Mouse (Mus musculus) intestine, postnatal 0 days (tissue): ENCODE measurements at regions not wholly inside any gene's neighbourhood (a gene's known extent, or its start where the extent isn't known, plus 50 kb on each side); places are given as distances from the start of the nearest gene placed in this dataset.

Experiments
- ATAC-seq: fragments of 200-750 bp; cut with Nextera tagmentation; 2 replicates; pipeline ENCODE4 v1.8.0; 2017; ENCODE audit warnings: mild to moderate bottlenecking, moderate TSS enrichment, moderate library complexity
- H3K27ac ChIP-seq: fragments of 300-500 bp; sonication (generic); 2 replicates; pipeline ENCODE4 v1.5.1; 2014; ENCODE audit warnings: mild to moderate bottlenecking, low read depth, low read length, moderate library complexity
- H3K27me3 ChIP-seq: fragments of 300-500 bp; sonication (generic); replicated peaks from 2 replicates; pipeline ENCODE4 v1.6.1; 2014; ENCODE audit warnings: low read length, mixed read lengths; ENCODE audit not compliant: control insufficient read depth, insufficient read depth
- H3K36me3 ChIP-seq: fragments of 300-500 bp; sonication (generic); 2 replicates; pipeline ENCODE4 v1.6.1; 2014; ENCODE audit warnings: mild to moderate bottlenecking, moderate library complexity; ENCODE audit not compliant: control insufficient read depth, insufficient read depth
- H3K4me1 ChIP-seq: fragments of 300-500 bp; sonication (generic); replicated peaks from 2 replicates; pipeline ENCODE4 v1.6.1; 2014; ENCODE audit warnings: antibody characterized with exemption, low read length, mixed read lengths; ENCODE audit not compliant: control insufficient read depth, insufficient read depth
- H3K4me2 ChIP-seq: fragments of 300-500 bp; sonication (generic); replicated peaks from 2 replicates; pipeline ENCODE4 v1.6.1; 2014; ENCODE audit warnings: low read depth, mild to moderate bottlenecking, moderate library complexity
- H3K4me3 ChIP-seq: fragments of 300-500 bp; sonication (generic); 2 replicates; pipeline ENCODE4 v1.5.1; 2014; ENCODE audit warnings: low read depth, low read length
- H3K9ac ChIP-seq: fragments of 300-500 bp; sonication (generic); 2 replicates; pipeline ENCODE4 v1.6.1; 2014; ENCODE audit warnings: mild to moderate bottlenecking, low read depth, low read length
- H3K9me3 ChIP-seq: fragments of 300-500 bp; sonication (generic); 2 replicates; pipeline ENCODE4 v1.6.1; 2016; ENCODE audit warnings: mixed run types; ENCODE audit not compliant: control insufficient read depth
- CTCF ChIP-seq: sonication (generic); IDR thresholded peaks from 2 replicates; pipeline ENCODE4 v1.5.1; 2016; ENCODE audit warnings: low read depth, mild to moderate bottlenecking, control low read depth, antibody characterized with exemption, moderate library complexity
- WGBS: fragments of 180-500 bp; shearing (Covaris S2); extraction: QIAGEN DNeasy Blood & Tissue Kit; methylation state at CpG from one replicate; pipeline ENCODE4 v1.1.7; 2014; 5-methylcytosine and 5-hydroxymethylcytosine counted together

- H3K27me3 ChIP-seq, result no peaks in the 10 kb centered on the region
- no peaks in the 10 kb centered on the region for H3K4me1 ChIP-seq
- H3K9me3 ChIP-seq, result no peaks in the 10 kb centered on the region
- H3K9ac ChIP-seq, result no peak overlapping the region
- TF ChIP-seq CTCF, result no peak
- no peaks in the 10 kb centered on the region for H3K36me3 ChIP-seq
- no peak overlapping the region for H3K27ac ChIP-seq
- H3K4me2 ChIP-seq, result no peak overlapping the region
- no peak for ATAC-seq
- H3K4me3 ChIP-seq, result no peak overlapping the region
- 91% methylated on average over 3 of the region's 3 CpGs for WGBS
Observed at GRCm38 (mm10) chr12:16220561-16220960, 390.2 kb downstream of the Lpin1 start.

- H3K9ac ChIP-seq, result no peak overlapping the region
- no peak overlapping the region for H3K4me3 ChIP-seq
- H3K4me1 ChIP-seq, result no peaks in the 10 kb centered on the region
- no peak overlapping the region for H3K4me2 ChIP-seq
- no peak for TF ChIP-seq CTCF
- no peaks in the 10 kb centered on the region for H3K27me3 ChIP-seq
- no peak overlapping the region for H3K27ac ChIP-seq
- H3K36me3 ChIP-seq, result no peaks in the 10 kb centered on the region
- 93% methylated on average over 4 of the region's 4 CpGs for WGBS
- no peaks in the 10 kb centered on the region for H3K9me3 ChIP-seq
- no peak for ATAC-seq
Observed at GRCm38 (mm10) chr12:16218906-16219305, 391.9 kb downstream of the Lpin1 start.

- ATAC-seq, result no peak
- Histone ChIP-seq H3K27ac (no peak overlapping the region), H3K4me1 (no peaks in the 10 kb centered on the region), H3K9me3 (no peaks in the 10 kb centered on the region), H3K36me3 (no peaks in the 10 kb centered on the region), H3K4me2 (no peak overlapping the region), H3K27me3 (no peaks in the 10 kb centered on the region), H3K9ac (no peak overlapping the region), H3K4me3 (no peak overlapping the region)
- TF ChIP-seq CTCF, result no peak
- WGBS, result 29% methylated on average over 4 of the region's 4 CpGs
Observed at GRCm38 (mm10) chr12:16210553-16210952, 393.8 kb upstream of the Trib2 start.

- 43% methylated on average over 2 of the region's 2 CpGs for WGBS
- no peak for TF ChIP-seq CTCF
- H3K36me3 ChIP-seq, result no peaks in the 10 kb centered on the region
Observed at GRCm38 (mm10) chr12:16210111-16210510, 393.4 kb upstream of the Trib2 start.

GRCm38 (mm10) chr12:16204941-16205340, 388.2 kb upstream of the Trib2 start:
- H3K36me3 ChIP-seq, result no peaks in the 10 kb centered on the region
- WGBS, result 73% methylated on average over 4 of the region's 4 CpGs

More at GRCm38 (mm10) chr12:16210111-16210510, 393.4 kb upstream of the Trib2 start:
- Histone ChIP-seq H3K4me3 (no peak overlapping the region), H3K9ac (no peak overlapping the region), H3K27me3 (no peaks in the 10 kb centered on the region), H3K27ac (no peak overlapping the region), H3K4me1 (no peaks in the 10 kb centered on the region), H3K9me3 (no peaks in the 10 kb centered on the region), H3K4me2 (no peak overlapping the region)
- no peak for ATAC-seq

GRCm38 (mm10) chr12:16196917-16197316, 380.2 kb upstream of the Trib2 start:
- Histone ChIP-seq H3K36me3 (no peaks in the 10 kb centered on the region), H3K4me3 (no peak overlapping the region), H3K9me3 (no peaks in the 10 kb centered on the region), H3K27ac (no peak overlapping the region), H3K4me2 (no peak overlapping the region), H3K27me3 (no peaks in the 10 kb centered on the region), H3K9ac (no peak overlapping the region), H3K4me1 (no peaks in the 10 kb centered on the region)
- ATAC-seq, result no peak
- WGBS, result 91% methylated on average over 2 of the region's 2 CpGs
- no peak for TF ChIP-seq CTCF

More at GRCm38 (mm10) chr12:16204941-16205340, 388.2 kb upstream of the Trib2 start:
- no peak for ATAC-seq
- Histone ChIP-seq H3K4me1 (no peaks in the 10 kb centered on the region), H3K9me3 (no peaks in the 10 kb centered on the region), H3K9ac (no peak overlapping the region), H3K27ac (no peak overlapping the region), H3K4me3 (no peak overlapping the region), H3K4me2 (no peak overlapping the region), H3K27me3 (no peaks in the 10 kb centered on the region)
- TF ChIP-seq CTCF, result no peak

GRCm38 (mm10) chr12:16191803-16192389, 375.2 kb upstream of the Trib2 start:
- no peaks in the 10 kb centered on the region for H3K27me3 ChIP-seq
- H3K9ac ChIP-seq, result no peak overlapping the region
- 86% methylated on average over 3 of the region's 3 CpGs for WGBS
- no peak overlapping the region for H3K4me3 ChIP-seq
- TF ChIP-seq CTCF, result no peak
- no peaks in the 10 kb centered on the region for H3K36me3 ChIP-seq
- ATAC-seq, result no peak
- no peak overlapping the region for H3K27ac ChIP-seq
- no peak overlapping the region for H3K4me2 ChIP-seq
- no peaks in the 10 kb centered on the region for H3K4me1 ChIP-seq
- no peaks in the 10 kb centered on the region for H3K9me3 ChIP-seq
